Mouse (Mus musculus) erythroblast, embryonic 14.5 days (primary cell): ENCODE measurements around the gene Slc6a5.

Experiments used
- GATA1 ChIP-seq: IDR thresholded peaks from 2 replicates; pipeline ENCODE4 v1.6.1; 2012; ENCODE audit warnings: low read length, inconsistent platforms, mixed read lengths
- TAL1 ChIP-seq: IDR thresholded peaks from 3 replicates; pipeline ENCODE4 v1.6.1; 2012; ENCODE audit warnings: low read length, inconsistent platforms, mixed read lengths

- TF ChIP-seq TAL1 (no peak), GATA1 (no peak)
Measured at GRCm38 (mm10) chr7:49920751-49921150, 10.8 kb downstream of the Slc6a5 start.
